Mouse (Mus musculus) mouse embryonic stem cell (cell line): ENCODE results near the gene Slc6a16.

Experiments used
- in situ Hi-C, 2 experiments: fragments of 300-500 bp; cut with MboI; formaldehyde crosslinking; loops; 1 replicate in 1 of 2; 3 replicates in 1 of 2; pipeline ENCODE4 v1.14.3; 2019 to 2020; ENCODE audit warnings: low sequenced_read_pairs in 2 of 2, low pct_unique_long_range_greater_than_20kb in 1 of 2, mixed read lengths in 1 of 2; ENCODE audit not compliant: unreplicated experiment in 1 of 2

Slc6a16 gene

GRCm38 (mm10) chr7:45297563-45297962 lies 56.7 kb downstream of the Slc6a16 start:
- in situ Hi-C loops = no loop called here

- in situ Hi-C loops = no loop called here
These were observed 58.9 kb downstream of the Slc6a16 start for GRCm38 (mm10) chr7:45299752-45300151.

- in situ Hi-C loops = no loop called here
These were observed 59.4 kb downstream of the Slc6a16 start for GRCm38 (mm10) chr7:45300270-45300669.

- in situ Hi-C loops = no loop called here
These were observed 61.7 kb downstream of the Slc6a16 start for GRCm38 (mm10) chr7:45302626-45303025.

GRCm38 (mm10) chr7:45304869-45305268 lies 64.0 kb downstream of the Slc6a16 start:
- in situ Hi-C loops = no loop called here

GRCm38 (mm10) chr7:45305275-45305674 lies 64.4 kb downstream of the Slc6a16 start:
- in situ Hi-C loops = no loop called here

- in situ Hi-C loops = no loop called here
These were observed 67.8 kb downstream of the Slc6a16 start for GRCm38 (mm10) chr7:45308551-45309240.

- in situ Hi-C loops = no loop called here
These were observed 68.6 kb downstream of the Slc6a16 start for GRCm38 (mm10) chr7:45309455-45309854.

GRCm38 (mm10) chr7:45312023-45312422 lies 71.1 kb downstream of the Slc6a16 start:
- in situ Hi-C loops = no loop called here

GRCm38 (mm10) chr7:45312686-45313453 lies 72.0 kb downstream of the Slc6a16 start:
- in situ Hi-C loops = no loop called here

GRCm38 (mm10) chr7:45313495-45313894 lies 72.6 kb downstream of the Slc6a16 start:
- in situ Hi-C loops = no loop called here

- in situ Hi-C loops = no loop called here
These were observed 74.4 kb downstream of the Slc6a16 start for GRCm38 (mm10) chr7:45315182-45315701.

GRCm38 (mm10) chr7:45316536-45316935 lies 75.7 kb downstream of the Slc6a16 start:
- in situ Hi-C loops = no loop called here

GRCm38 (mm10) chr7:45322245-45322644 lies 81.4 kb downstream of the Slc6a16 start:
- in situ Hi-C loops = no loop called here
